Mouse (Mus musculus): ENCODE results near the gene Nanog. TPM values are rescaled to one million over a fixed set of nuclear protein-coding genes. Genes with fewer than 3 reads are reported as not detected.

Nanog gene
- polyA plus RNA-seq, 1 experiment from 2014 or later = 0.36 TPM

DNA sequence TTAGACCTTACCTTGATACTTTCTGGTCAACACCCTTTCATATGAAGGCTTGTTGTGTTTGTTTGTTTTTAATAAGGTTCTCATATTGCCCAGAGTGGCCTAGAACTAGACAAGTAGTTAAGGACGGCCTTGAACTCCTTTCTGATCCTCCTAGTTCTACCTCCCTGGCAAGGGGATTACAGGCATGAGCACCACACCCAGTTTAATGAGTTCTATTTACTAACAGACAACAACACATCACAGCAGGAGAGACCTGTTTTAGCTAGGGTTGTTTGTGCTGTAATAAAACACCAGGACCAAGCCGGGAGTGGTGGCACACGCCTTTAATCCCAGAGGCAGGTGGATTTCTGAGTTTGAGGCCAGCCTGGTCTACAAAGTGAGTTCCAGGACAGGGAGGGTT lies 55.2 kb downstream of the Nanog start:
- Histone ChIP-seq H3K4me1 (ENCODE audit: insufficient read depth, low read depth, low read length) (peaks cover 9% of the 10 kb centered on the region; the same call in 1 of the 2 replicates), H3K4me2 (replicated peaks; ENCODE audit: low read depth, low read length) (no peak overlapping the region), H3K4me3 (ENCODE audit: low read depth, low read length) (no peak overlapping the region), H3K27me3 (replicated peaks; ENCODE audit: insufficient read depth, low read length) (no peaks in the 10 kb centered on the region), H3K9me3 (ENCODE audit: low read length) (no peaks in the 10 kb centered on the region), H3K9ac (replicated peaks; ENCODE audit: low read depth) (no peak overlapping the region), H3K36me3 (ENCODE audit: insufficient read depth, low read length) (no peaks in the 10 kb centered on the region), H3K27ac (ENCODE audit: low read length) (no peak overlapping the region)
- ATAC-seq (no peak), DNase-seq (ENCODE audit: low spot score) (no peak)
- 93% methylated on average over 3 of the region's 3 CpGs for WGBS
- TF ChIP-seq CTCF (IDR thresholded peaks at IDR 0.05) (no peak), EP300 (IDR thresholded peaks at IDR 0.05) (no peak)

DNA sequence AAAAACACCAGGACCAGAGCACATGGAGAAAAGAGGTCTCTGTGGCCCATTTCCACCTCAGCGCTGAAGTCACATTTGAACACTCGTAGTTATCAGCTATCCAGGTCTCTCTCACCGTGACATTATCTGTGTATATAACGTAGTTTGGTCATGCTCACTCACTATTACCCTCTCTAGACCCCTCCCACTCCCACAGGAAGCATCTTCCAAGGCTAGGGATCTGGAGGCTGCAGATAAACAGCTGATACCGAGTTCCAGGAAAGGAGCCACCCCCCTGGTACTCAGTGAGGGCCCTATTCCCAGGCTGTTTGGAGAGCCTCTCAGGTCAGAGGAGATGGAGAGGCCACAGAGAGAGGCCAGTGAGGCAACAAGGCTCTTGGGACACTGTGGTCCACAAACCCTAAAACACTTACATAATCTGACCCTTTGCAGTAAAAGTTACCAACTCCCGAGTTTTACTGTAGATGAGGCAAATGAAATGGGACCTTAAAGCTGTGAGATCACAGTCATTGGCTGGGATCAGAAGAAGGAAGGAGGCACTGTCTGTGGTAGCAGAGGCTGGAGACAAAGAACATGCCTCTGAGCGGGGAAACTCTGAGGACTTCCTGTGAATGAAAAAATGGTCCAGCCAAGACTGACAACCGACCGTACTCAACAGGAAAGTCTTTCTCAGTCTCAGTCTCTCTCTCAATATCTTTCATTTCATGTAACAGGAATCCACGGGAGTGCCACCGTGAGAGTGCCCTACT lies 55.8 kb downstream of the Nanog start:
- 50% methylated on average over 11 of the region's 11 CpGs for WGBS
- H3K27ac ChIP-seq (ENCODE audit: low read length) = no peak overlapping the region
- no peaks in the 10 kb centered on the region for H3K27me3 ChIP-seq (replicated peaks; ENCODE audit: insufficient read depth, low read length)
- H3K4me2 ChIP-seq (replicated peaks; ENCODE audit: low read depth, low read length) = no peak overlapping the region
- no peaks in the 10 kb centered on the region for H3K9me3 ChIP-seq (ENCODE audit: low read length)
- ATAC-seq (peak; percentile 44; the same call in 1 of the 2 replicates), DNase-seq (ENCODE audit: low spot score) (no peak)
- no peak for TF ChIP-seq EP300 (IDR thresholded peaks at IDR 0.05)
- no peak for TF ChIP-seq CTCF (IDR thresholded peaks at IDR 0.05)
- no peaks in the 10 kb centered on the region for H3K36me3 ChIP-seq (ENCODE audit: insufficient read depth, low read length)
- H3K4me1 ChIP-seq (ENCODE audit: insufficient read depth, low read depth, low read length) = peaks cover 9% of the 10 kb centered on the region; the same call in 1 of the 2 replicates
- H3K4me3 ChIP-seq (ENCODE audit: low read depth, low read length) = no peak overlapping the region
- H3K9ac ChIP-seq (replicated peaks; ENCODE audit: low read depth) = no peak overlapping the region

DNA sequence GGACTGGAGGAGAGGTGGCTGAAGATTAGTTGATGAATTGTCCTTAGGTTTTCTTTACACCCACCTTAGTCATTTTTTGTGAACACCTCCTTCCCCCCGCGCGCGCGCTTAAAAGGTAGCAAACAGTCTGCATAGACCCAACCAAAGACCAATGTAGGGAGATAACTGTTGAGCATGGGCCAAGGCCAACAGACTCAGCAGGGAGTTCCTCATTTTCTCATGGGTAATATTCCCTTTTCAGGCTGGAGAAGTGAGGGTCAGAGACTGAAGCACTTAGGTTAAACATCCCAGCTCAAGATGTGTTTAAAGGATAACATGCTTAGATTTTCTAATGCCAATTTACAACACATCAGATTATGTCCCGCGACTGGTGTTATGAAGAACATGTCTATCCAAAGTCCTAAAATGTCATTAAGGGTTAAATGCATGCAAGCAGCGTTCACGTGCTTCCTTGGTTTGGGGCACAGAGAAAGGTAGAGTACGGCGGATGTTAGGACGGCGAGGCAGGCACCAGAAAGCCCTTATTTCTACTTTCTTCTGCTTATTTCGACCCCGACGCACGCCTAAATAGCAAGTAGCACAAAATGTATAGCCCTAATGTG lies 56.7 kb downstream of the Nanog start:
- Histone ChIP-seq H3K9me3 (ENCODE audit: low read length) (no peaks in the 10 kb centered on the region), H3K27ac (ENCODE audit: low read length) (no peak overlapping the region), H3K9ac (replicated peaks; ENCODE audit: low read depth) (no peak overlapping the region), H3K36me3 (ENCODE audit: insufficient read depth, low read length) (no peaks in the 10 kb centered on the region), H3K4me2 (replicated peaks; ENCODE audit: low read depth, low read length) (peak overlapping the region; percentile 75), H3K27me3 (replicated peaks; ENCODE audit: insufficient read depth, low read length) (no peaks in the 10 kb centered on the region), H3K4me3 (ENCODE audit: low read depth, low read length) (peak overlapping the region; percentile 31), H3K4me1 (ENCODE audit: insufficient read depth, low read depth, low read length) (peaks cover 9% of the 10 kb centered on the region; the same call in 1 of the 2 replicates)
- TF ChIP-seq CTCF (IDR thresholded peaks at IDR 0.05) (no peak), EP300 (IDR thresholded peaks at IDR 0.05) (no peak)
- WGBS = 35% methylated on average over 17 of the region's 17 CpGs
- no peak for ATAC-seq
- no peak for DNase-seq (ENCODE audit: low spot score)

Other genes with a start within 250 kb of the Nanog start
- 0.99 and 1.6 TPM in 2 replicates for gene Rimklb, start 208.7 kb upstream of the Nanog start, polyA plus RNA-seq (2015; fragmentation: Nextera tagmentation; extraction: Ambion mirVana)
- gene Mfap5, start 201.6 kb upstream of the Nanog start, polyA plus RNA-seq (2015; fragmentation: Nextera tagmentation; extraction: Ambion mirVana) = 54.3 and 55.4 TPM in 2 replicates
- gene Aicda, start 153.7 kb upstream of the Nanog start, polyA plus RNA-seq (2015; fragmentation: Nextera tagmentation; extraction: Ambion mirVana) = 0.05 TPM in 1 of 2 replicates, not detected in the other
- gene Apobec1, start 105.0 kb upstream of the Nanog start, polyA plus RNA-seq (2015; fragmentation: Nextera tagmentation; extraction: Ambion mirVana) = 8.9 and 9.5 TPM in 2 replicates
- not detected in 2 replicates for gene Gdf3, start 97.4 kb upstream of the Nanog start, polyA plus RNA-seq (2015; fragmentation: Nextera tagmentation; extraction: Ambion mirVana)
- gene Dppa3, start 81.1 kb upstream of the Nanog start, polyA plus RNA-seq (2015; fragmentation: Nextera tagmentation; extraction: Ambion mirVana) = not detected in 2 replicates
- 3.8 and 5.0 TPM in 2 replicates for gene Slc2a3, start 94.2 kb downstream of the Nanog start, polyA plus RNA-seq (2015; fragmentation: Nextera tagmentation; extraction: Ambion mirVana)
- gene Foxj2, start 112.4 kb downstream of the Nanog start, polyA plus RNA-seq (2015; fragmentation: Nextera tagmentation; extraction: Ambion mirVana) = 5.5 and 6.1 TPM in 2 replicates
- 3.4 and 3.6 TPM in 2 replicates for gene C3ar1, start 148.7 kb downstream of the Nanog start, polyA plus RNA-seq (2015; fragmentation: Nextera tagmentation; extraction: Ambion mirVana)
- gene Necap1, start 167.0 kb downstream of the Nanog start, polyA plus RNA-seq (2015; fragmentation: Nextera tagmentation; extraction: Ambion mirVana) = 30.3 and 31.2 TPM in 2 replicates
- 4.6 and 5.1 TPM in 2 replicates for gene Clec4a1, start 214.4 kb downstream of the Nanog start, polyA plus RNA-seq (2015; fragmentation: Nextera tagmentation; extraction: Ambion mirVana)
- gene Clec4a3, start 245.0 kb downstream of the Nanog start, polyA plus RNA-seq (2015; fragmentation: Nextera tagmentation; extraction: Ambion mirVana) = 13.2 and 19.8 TPM in 2 replicates

Data from lung, postnatal 0 days (tissue).